Mouse (Mus musculus) bone marrow macrophage, adult 2 months (primary cell): ENCODE measurements around the gene Hist1h4i.

Source experiments
- CTCF ChIP-seq: IDR thresholded peaks from 2 replicates; pipeline ENCODE4 v1.5.1; 2012; ENCODE audit warnings: low read depth, mild to moderate bottlenecking, low read length, moderate library complexity
- POLR2A ChIP-seq: IDR thresholded peaks from 2 replicates; pipeline ENCODE4 v1.6.1; 2012; ENCODE audit warnings: mild to moderate bottlenecking, low read depth, low read length, borderline replicate concordance

- TF ChIP-seq CTCF (no peak), POLR2A (no peak)
Measured at GRCm38 (mm10) chr13:22006334-22007120, 34.6 kb downstream of the Hist1h4i start.
